Mouse (Mus musculus) ovary, postnatal 14 days (tissue): Measurements from ENCODE around the gene Itgb4.

ENCODE experiments used
- DNase-seq: peaks from one replicate; pipeline ENCODE4 v3.0.0; 2022; ENCODE audit warnings: low spot score

Gene Itgb4

GRCm38 (mm10) chr11:116028177-116028865, 53.8 kb downstream of the Itgb4 start:
- no peak for DNase-seq

- DNase-seq = no peak
Observed at GRCm38 (mm10) chr11:116029086-116029865, 54.8 kb downstream of the Itgb4 start.

GRCm38 (mm10) chr11:116030088-116030897, 55.8 kb downstream of the Itgb4 start, which contains the start of gene Unk:
Unk (plus strand) TSS chr11:116030322.
- peak; percentile 94 for DNase-seq

- no peak for DNase-seq
Observed at GRCm38 (mm10) chr11:116030898-116031845, 56.7 kb downstream of the Itgb4 start.

GRCm38 (mm10) chr11:116034584-116034983, 60.1 kb downstream of the Itgb4 start:
- DNase-seq = no peak

- no peak for DNase-seq
Observed at GRCm38 (mm10) chr11:116036671-116037070, 62.2 kb downstream of the Itgb4 start.

- DNase-seq = no peak
Observed at GRCm38 (mm10) chr11:116037826-116038225, 63.3 kb downstream of the Itgb4 start.

GRCm38 (mm10) chr11:116040593-116040992, 66.1 kb downstream of the Itgb4 start:
- no peak for DNase-seq

- no peak for DNase-seq
Observed at GRCm38 (mm10) chr11:116041833-116042232, 67.3 kb downstream of the Itgb4 start.

- DNase-seq = no peak
Observed at GRCm38 (mm10) chr11:116042372-116043138, 68.0 kb downstream of the Itgb4 start.

GRCm38 (mm10) chr11:116043286-116043685, 68.8 kb downstream of the Itgb4 start:
- no peak for DNase-seq

GRCm38 (mm10) chr11:116045173-116045572, 70.7 kb downstream of the Itgb4 start:
- DNase-seq = no peak

GRCm38 (mm10) chr11:116049610-116050009, 75.1 kb downstream of the Itgb4 start:
- no peak for DNase-seq

GRCm38 (mm10) chr11:116050196-116050595, 75.7 kb downstream of the Itgb4 start:
- no peak for DNase-seq

GRCm38 (mm10) chr11:116053510-116054229, 79.2 kb downstream of the Itgb4 start:
- DNase-seq = no peak

GRCm38 (mm10) chr11:116055873-116056272, 81.4 kb downstream of the Itgb4 start:
- no peak for DNase-seq

GRCm38 (mm10) chr11:116057237-116057881, 82.8 kb downstream of the Itgb4 start:
- no peak for DNase-seq
